Mouse (Mus musculus): ENCODE measurements around the gene Lair1. TPM values are rescaled to one million over a fixed set of nuclear protein-coding genes. Genes with fewer than 3 reads are reported as not detected.

Gene Lair1
- 1.5 and 2.8 TPM in 2 replicates for polyA plus RNA-seq (2014; fragmentation: Nextera tagmentation; extraction: Ambion mirVana)

DNA sequence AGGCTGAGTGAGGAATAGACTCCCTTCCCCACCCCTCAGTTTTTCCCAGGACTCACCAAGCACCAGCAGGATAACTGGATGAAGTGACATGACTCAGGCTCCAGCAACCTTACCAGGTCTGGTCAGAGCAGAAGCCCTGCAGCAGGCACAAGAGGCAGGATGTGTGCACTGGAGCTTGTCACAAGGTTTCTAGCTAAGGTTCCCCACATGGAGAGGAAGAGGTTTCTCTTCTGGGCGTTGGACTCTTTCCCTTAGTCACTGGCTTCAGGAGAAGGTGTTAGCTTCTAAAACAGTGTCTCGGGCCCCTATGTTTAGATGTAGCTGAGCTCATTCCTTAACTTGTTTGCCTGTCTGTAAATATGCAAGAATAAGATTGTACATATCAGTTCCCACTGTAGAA is at the start of gene Lair1:
Lair1 (minus strand) TSS at position 192 of the 400 bp plus-strand sequence.
- WGBS: 84% methylated on average over 2 of the region's 2 CpGs
- H3K27ac ChIP-seq (replicated peaks; ENCODE audit: low read depth, low read length): no peak within 1 kb of the TSS
- no peak within 1 kb of the TSS for H3K9ac ChIP-seq (replicated peaks; ENCODE audit: low read length)
- no peaks in the 10 kb centered on the region for H3K9me3 ChIP-seq (ENCODE audit: control insufficient read depth, low read length)
- ATAC-seq (ENCODE audit: low FRiP score, low TSS enrichment): no peak
- no peak within 1 kb of the TSS for H3K4me3 ChIP-seq (replicated peaks; ENCODE audit: low read depth, low read length)
- no peak within 1 kb of the TSS for H3K4me2 ChIP-seq (ENCODE audit: low read length)
- H3K4me1 ChIP-seq (ENCODE audit: control insufficient read depth, insufficient read depth, low read length): no peaks in the 10 kb centered on the region
- DNase-seq: no peak
- H3K27me3 ChIP-seq (ENCODE audit: control insufficient read depth, insufficient read depth, low read length): no peaks in the 10 kb centered on the region
- no peaks in the 10 kb centered on the region for H3K36me3 ChIP-seq (ENCODE audit: control insufficient read depth, insufficient read depth, low read length)

DNA sequence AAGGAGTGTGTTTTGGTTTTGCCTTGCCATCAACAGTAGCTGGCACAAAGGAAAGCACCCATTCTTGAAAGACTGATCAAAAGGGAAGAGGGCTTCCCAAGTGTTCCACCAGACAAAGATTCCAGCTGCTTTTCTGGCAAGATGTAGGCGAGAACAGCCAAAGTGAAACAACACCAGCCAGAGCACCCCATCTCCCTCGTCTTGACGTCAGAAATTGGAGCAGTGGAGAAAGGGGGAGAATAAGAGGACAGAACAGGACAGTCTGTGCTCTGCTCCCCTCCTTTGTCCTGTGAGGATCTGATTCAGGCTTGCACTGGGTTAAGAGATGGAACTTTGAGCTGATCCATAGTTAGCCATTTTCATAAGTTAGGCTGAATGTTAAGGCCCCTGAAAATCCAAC is 48.8 kb upstream of the Lair1 start:
- H3K4me2 ChIP-seq (ENCODE audit: low read length): no peak overlapping the region
- 43% methylated on average over 3 of the region's 3 CpGs for WGBS
- no peak overlapping the region for H3K9ac ChIP-seq (replicated peaks; ENCODE audit: low read length)
- H3K27me3 ChIP-seq (ENCODE audit: control insufficient read depth, insufficient read depth, low read length): no peaks in the 10 kb centered on the region
- no peaks in the 10 kb centered on the region for H3K36me3 ChIP-seq (ENCODE audit: control insufficient read depth, insufficient read depth, low read length)
- H3K27ac ChIP-seq (replicated peaks; ENCODE audit: low read depth, low read length): no peak overlapping the region
- DNase-seq (no peak), ATAC-seq (ENCODE audit: low FRiP score, low TSS enrichment) (no peak)
- no peaks in the 10 kb centered on the region for H3K4me1 ChIP-seq (ENCODE audit: control insufficient read depth, insufficient read depth, low read length)
- no peak overlapping the region for H3K4me3 ChIP-seq (replicated peaks; ENCODE audit: low read depth, low read length)
- no peaks in the 10 kb centered on the region for H3K9me3 ChIP-seq (ENCODE audit: control insufficient read depth, low read length)

DNA sequence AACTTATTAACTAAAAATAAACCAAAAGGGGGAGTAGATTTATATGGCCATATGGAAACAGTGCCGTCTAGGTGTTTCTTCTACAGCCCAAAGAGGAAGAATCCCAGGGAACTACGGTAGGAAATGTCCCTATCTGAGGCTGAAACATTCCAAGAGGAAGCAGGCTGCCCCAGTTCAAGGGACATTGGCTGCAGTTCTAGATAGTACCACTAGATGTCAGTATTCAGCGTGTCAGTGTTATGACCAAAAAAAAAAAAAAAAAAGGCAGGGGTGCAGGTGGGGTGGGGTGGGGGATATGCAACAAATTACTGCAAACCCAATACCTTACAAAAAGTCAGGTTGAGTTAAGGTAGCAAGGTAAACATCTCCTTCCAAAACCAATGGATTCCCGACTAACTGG is 40.4 kb upstream of the Lair1 start:
- no peak overlapping the region for H3K4me3 ChIP-seq (replicated peaks; ENCODE audit: low read depth, low read length)
- no peak overlapping the region for H3K27ac ChIP-seq (replicated peaks; ENCODE audit: low read depth, low read length)
- H3K36me3 ChIP-seq (ENCODE audit: control insufficient read depth, insufficient read depth, low read length): no peaks in the 10 kb centered on the region
- H3K9me3 ChIP-seq (ENCODE audit: control insufficient read depth, low read length): no peaks in the 10 kb centered on the region
- H3K9ac ChIP-seq (replicated peaks; ENCODE audit: low read length): no peak overlapping the region
- no peaks in the 10 kb centered on the region for H3K4me1 ChIP-seq (ENCODE audit: control insufficient read depth, insufficient read depth, low read length)
- H3K4me2 ChIP-seq (ENCODE audit: low read length): no peak overlapping the region
- DNase-seq (peak; percentile 86), ATAC-seq (ENCODE audit: low FRiP score, low TSS enrichment) (no peak)
- no peaks in the 10 kb centered on the region for H3K27me3 ChIP-seq (ENCODE audit: control insufficient read depth, insufficient read depth, low read length)
- WGBS: 14% methylated on average over 4 of the region's 4 CpGs

DNA sequence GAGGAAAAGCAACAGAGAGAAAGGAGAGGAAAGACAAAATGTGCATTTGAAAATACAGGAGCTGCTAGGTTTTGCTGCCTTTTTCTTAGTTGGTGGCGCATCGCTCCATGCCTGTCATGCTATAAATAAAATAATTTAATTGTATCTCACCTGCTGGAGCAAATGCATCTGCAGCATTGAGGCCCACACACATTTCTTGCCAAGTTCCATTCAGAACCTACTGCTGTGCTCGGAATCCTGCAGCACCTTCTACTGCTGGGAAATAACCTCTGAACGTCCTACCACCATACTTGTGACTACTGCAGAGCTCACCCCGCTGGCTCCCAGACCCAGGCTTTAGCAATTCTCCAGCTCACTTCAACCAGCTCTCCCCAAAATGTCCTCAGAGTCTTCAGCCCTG is 38.1 kb upstream of the Lair1 start:
- ATAC-seq (ENCODE audit: low FRiP score, low TSS enrichment): no peak
- Histone ChIP-seq H3K36me3 (ENCODE audit: control insufficient read depth, insufficient read depth, low read length) (no peaks in the 10 kb centered on the region), H3K9ac (replicated peaks; ENCODE audit: low read length) (no peak overlapping the region), H3K27me3 (ENCODE audit: control insufficient read depth, insufficient read depth, low read length) (no peaks in the 10 kb centered on the region), H3K4me2 (ENCODE audit: low read length) (no peak overlapping the region), H3K4me1 (ENCODE audit: control insufficient read depth, insufficient read depth, low read length) (no peaks in the 10 kb centered on the region), H3K4me3 (replicated peaks; ENCODE audit: low read depth, low read length) (no peak overlapping the region), H3K27ac (replicated peaks; ENCODE audit: low read depth, low read length) (no peak overlapping the region), H3K9me3 (ENCODE audit: control insufficient read depth, low read length) (no peaks in the 10 kb centered on the region)
- no peak for DNase-seq
- WGBS: 84% methylated on average over 5 of the region's 5 CpGs

DNA sequence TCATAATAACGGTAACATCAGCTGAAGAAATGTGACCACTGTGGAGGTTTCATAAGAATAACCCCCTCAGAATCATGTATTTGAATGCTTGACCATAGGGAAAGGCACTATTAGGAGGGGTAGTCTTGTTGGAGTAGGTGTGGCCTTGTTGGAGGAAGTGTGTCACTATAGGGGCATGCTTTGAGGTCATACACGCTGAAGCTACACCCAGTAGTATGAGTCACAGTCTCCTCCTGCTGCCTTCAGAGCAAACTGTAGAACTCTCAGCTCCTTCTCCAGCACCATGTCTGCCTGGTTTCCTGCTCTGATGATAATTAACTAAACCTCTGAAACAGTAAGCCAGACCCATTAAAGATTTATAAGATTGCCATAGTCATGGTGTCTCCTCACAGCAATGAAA is 35.8 kb upstream of the Lair1 start:
- ATAC-seq (ENCODE audit: low FRiP score, low TSS enrichment): no peak
- no peaks in the 10 kb centered on the region for H3K9me3 ChIP-seq (ENCODE audit: control insufficient read depth, low read length)
- WGBS: 78% methylated on average over 2 of the region's 2 CpGs

DNA sequence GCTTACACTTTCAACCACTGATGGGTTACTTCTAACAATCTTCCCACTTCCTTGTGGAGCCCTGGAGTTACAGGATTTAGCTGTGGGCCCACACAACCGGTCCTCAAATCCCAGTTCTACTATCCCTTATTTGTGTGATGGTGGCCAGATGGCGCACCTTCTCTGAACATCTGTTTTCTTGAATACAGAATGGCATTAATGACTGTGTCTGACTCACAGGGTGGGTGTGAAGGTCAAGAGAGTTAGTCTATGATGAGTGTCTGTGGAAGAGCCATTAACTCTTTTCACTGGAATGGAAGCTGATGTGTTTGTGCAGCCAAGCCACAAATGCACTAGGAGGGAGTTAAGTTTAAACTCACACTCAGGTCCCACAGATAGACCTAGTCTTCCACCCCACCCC is 35.3 kb upstream of the Lair1 start:
- 73% methylated on average over 2 of the region's 2 CpGs for WGBS
- Histone ChIP-seq H3K4me1 (ENCODE audit: control insufficient read depth, insufficient read depth, low read length) (no peaks in the 10 kb centered on the region), H3K9ac (replicated peaks; ENCODE audit: low read length) (no peak overlapping the region), H3K4me3 (replicated peaks; ENCODE audit: low read depth, low read length) (no peak overlapping the region), H3K27me3 (ENCODE audit: control insufficient read depth, insufficient read depth, low read length) (no peaks in the 10 kb centered on the region), H3K9me3 (ENCODE audit: control insufficient read depth, low read length) (no peaks in the 10 kb centered on the region), H3K4me2 (ENCODE audit: low read length) (no peak overlapping the region), H3K27ac (replicated peaks; ENCODE audit: low read depth, low read length) (no peak overlapping the region), H3K36me3 (ENCODE audit: control insufficient read depth, insufficient read depth, low read length) (no peaks in the 10 kb centered on the region)
- ATAC-seq (ENCODE audit: low FRiP score, low TSS enrichment) (no peak), DNase-seq (no peak)

More for the DNA sequence above, 35.8 kb upstream of the Lair1 start:
- Histone ChIP-seq H3K4me1 (ENCODE audit: control insufficient read depth, insufficient read depth, low read length) (no peaks in the 10 kb centered on the region), H3K27me3 (ENCODE audit: control insufficient read depth, insufficient read depth, low read length) (no peaks in the 10 kb centered on the region), H3K4me2 (ENCODE audit: low read length) (no peak overlapping the region), H3K36me3 (ENCODE audit: control insufficient read depth, insufficient read depth, low read length) (no peaks in the 10 kb centered on the region), H3K4me3 (replicated peaks; ENCODE audit: low read depth, low read length) (no peak overlapping the region), H3K27ac (replicated peaks; ENCODE audit: low read depth, low read length) (no peak overlapping the region), H3K9ac (replicated peaks; ENCODE audit: low read length) (no peak overlapping the region)
- DNase-seq: no peak

DNA sequence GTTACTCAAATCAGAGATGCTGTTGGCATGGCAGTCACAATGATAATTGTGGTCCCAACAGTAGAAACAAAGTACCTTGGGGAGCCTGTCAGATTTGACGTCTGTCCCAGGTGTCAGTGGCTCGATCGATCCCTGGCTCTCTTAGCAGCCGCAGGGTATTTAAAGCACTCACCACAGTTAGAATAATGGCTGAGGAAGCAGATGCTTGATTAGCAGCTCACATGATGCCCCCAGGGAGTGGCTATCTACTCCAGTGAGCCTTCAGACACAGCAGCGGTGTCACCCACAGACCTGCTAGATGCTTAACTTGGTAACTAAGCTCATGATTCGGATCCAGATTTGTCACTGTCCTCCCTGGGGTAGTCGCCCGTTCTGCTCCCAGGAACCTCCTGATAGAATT is 28.2 kb upstream of the Lair1 start:
- no peaks in the 10 kb centered on the region for H3K9me3 ChIP-seq (ENCODE audit: control insufficient read depth, low read length)
- no peak overlapping the region for H3K4me3 ChIP-seq (replicated peaks; ENCODE audit: low read depth, low read length)
- no peak overlapping the region for H3K9ac ChIP-seq (replicated peaks; ENCODE audit: low read length)
- H3K4me1 ChIP-seq (ENCODE audit: control insufficient read depth, insufficient read depth, low read length): no peaks in the 10 kb centered on the region
- DNase-seq (peak; percentile 17), ATAC-seq (ENCODE audit: low FRiP score, low TSS enrichment) (no peak)
- H3K27ac ChIP-seq (replicated peaks; ENCODE audit: low read depth, low read length): no peak overlapping the region
- no peaks in the 10 kb centered on the region for H3K27me3 ChIP-seq (ENCODE audit: control insufficient read depth, insufficient read depth, low read length)
- no peaks in the 10 kb centered on the region for H3K36me3 ChIP-seq (ENCODE audit: control insufficient read depth, insufficient read depth, low read length)
- 46% methylated on average over 8 of the region's 8 CpGs for WGBS
- no peak overlapping the region for H3K4me2 ChIP-seq (ENCODE audit: low read length)

DNA sequence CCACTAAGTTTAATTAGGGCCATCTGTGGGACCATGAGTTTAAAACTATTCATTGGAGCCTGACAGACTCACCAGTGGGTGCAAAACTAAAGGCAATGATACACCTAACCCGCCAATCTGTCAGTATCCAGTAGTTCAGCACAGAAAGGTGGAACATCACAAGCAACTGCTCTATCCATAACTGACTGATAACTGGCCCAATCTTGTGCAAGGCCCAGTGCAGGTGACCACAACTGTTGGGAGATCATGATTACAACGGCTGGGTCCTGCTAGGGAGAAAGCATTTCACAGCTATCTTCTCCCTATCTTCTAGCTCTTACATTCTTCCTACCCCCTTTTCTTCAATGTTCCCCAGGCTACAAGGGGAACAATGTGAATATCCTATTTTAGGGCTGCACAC is 25.7 kb upstream of the Lair1 start:
- ATAC-seq (ENCODE audit: low FRiP score, low TSS enrichment) (no peak), DNase-seq (no peak)
- Histone ChIP-seq H3K4me2 (ENCODE audit: low read length) (no peak overlapping the region), H3K9me3 (ENCODE audit: control insufficient read depth, low read length) (no peaks in the 10 kb centered on the region), H3K27ac (replicated peaks; ENCODE audit: low read depth, low read length) (no peak overlapping the region), H3K4me3 (replicated peaks; ENCODE audit: low read depth, low read length) (no peak overlapping the region), H3K9ac (replicated peaks; ENCODE audit: low read length) (no peak overlapping the region), H3K36me3 (ENCODE audit: control insufficient read depth, insufficient read depth, low read length) (no peaks in the 10 kb centered on the region), H3K4me1 (ENCODE audit: control insufficient read depth, insufficient read depth, low read length) (no peaks in the 10 kb centered on the region), H3K27me3 (ENCODE audit: control insufficient read depth, insufficient read depth, low read length) (no peaks in the 10 kb centered on the region)
- 80% methylated on average over 2 of the region's 2 CpGs for WGBS

DNA sequence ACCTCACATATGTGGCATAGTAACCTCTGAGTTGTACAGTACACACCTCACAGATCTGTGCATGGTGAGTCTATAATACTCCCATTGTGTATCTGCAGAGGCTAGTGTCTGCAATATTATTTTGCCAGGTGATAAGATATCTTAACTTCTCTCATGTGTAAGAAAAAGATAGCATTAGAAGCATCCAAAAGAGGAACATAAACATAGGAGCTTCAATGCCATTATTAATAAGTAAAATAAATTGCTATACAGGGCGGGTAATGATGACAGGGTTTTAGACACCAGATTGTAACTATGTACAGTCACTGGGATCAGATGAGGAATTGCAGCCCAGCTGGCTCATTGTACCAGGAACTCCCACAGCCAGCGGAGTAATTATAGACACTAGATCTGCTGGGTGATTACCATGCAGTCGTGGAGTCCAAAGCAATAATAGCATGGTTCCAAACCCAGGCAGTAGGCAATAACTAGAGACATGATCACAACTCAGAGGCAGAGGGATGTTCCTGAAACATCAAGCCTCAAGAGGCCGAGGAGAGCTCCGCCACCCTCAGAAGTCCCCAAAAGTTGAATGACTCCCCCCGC is 25.0 kb upstream of the Lair1 start:
- no peaks in the 10 kb centered on the region for H3K4me1 ChIP-seq (ENCODE audit: control insufficient read depth, insufficient read depth, low read length)
- no peaks in the 10 kb centered on the region for H3K27me3 ChIP-seq (ENCODE audit: control insufficient read depth, insufficient read depth, low read length)
- H3K9me3 ChIP-seq (ENCODE audit: control insufficient read depth, low read length): no peaks in the 10 kb centered on the region
- H3K36me3 ChIP-seq (ENCODE audit: control insufficient read depth, insufficient read depth, low read length): no peaks in the 10 kb centered on the region
- no peak overlapping the region for H3K27ac ChIP-seq (replicated peaks; ENCODE audit: low read depth, low read length)
- ATAC-seq (ENCODE audit: low FRiP score, low TSS enrichment): no peak
- no peak overlapping the region for H3K4me2 ChIP-seq (ENCODE audit: low read length)
- no peak for DNase-seq
- no peak overlapping the region for H3K4me3 ChIP-seq (replicated peaks; ENCODE audit: low read depth, low read length)
- 85% methylated on average over 6 of the region's 6 CpGs for WGBS
- H3K9ac ChIP-seq (replicated peaks; ENCODE audit: low read length): no peak overlapping the region

All from midbrain, embryonic 14.5 days (tissue).